Mouse (Mus musculus) bone marrow, adult 2 months (tissue): Measurements from ENCODE around the gene Kctd8.

Experiments used
- CTCF ChIP-seq: fragments of 200-500 bp; IDR thresholded peaks from 2 replicates; pipeline ENCODE4 v1.5.1; 2011; ENCODE audit warnings: low read length, control low read depth; ENCODE audit not compliant: control insufficient read depth, insufficient read depth
- POLR2A ChIP-seq: fragments of 200-500 bp; IDR thresholded peaks from 2 replicates; pipeline ENCODE4 v1.6.1; 2011; ENCODE audit warnings: low read depth, mild to moderate bottlenecking, control low read depth, low read length, borderline replicate concordance; ENCODE audit not compliant: control insufficient read depth

DNA sequence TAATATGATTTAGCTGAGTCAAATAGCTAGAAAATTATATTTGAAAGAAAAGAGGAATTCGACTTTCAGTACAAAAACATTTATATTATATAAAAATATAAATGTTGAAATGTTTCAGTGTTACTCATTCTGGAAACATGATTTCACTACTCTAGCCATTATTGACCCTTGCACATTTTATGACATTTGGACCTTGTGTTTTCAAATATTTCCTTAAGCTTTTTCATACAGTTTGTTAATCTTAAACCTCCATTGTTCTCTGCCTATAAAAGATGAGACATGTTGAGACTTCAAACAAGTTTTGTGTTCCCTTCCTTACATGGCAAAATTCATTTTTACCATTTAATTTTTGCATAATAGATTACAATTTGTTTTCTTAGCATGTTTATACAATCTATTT, 118.9 kb downstream of the Kctd8 start:
- TF ChIP-seq POLR2A, result no peak
- no peak for TF ChIP-seq CTCF
